Mouse (Mus musculus) adrenal gland, postnatal 14 days (tissue): ENCODE data around the gene Gucd1. TPM values are rescaled to one million over a fixed set of nuclear protein-coding genes. Genes with fewer than 3 reads are reported as not detected.
"Not testable (repeated sequence)": the region's sequence is repeated elsewhere in the genome, so short reads cannot be mapped to it uniquely, and the experiment has no call there.

Source experiments
- DNase-seq: peaks from one replicate; pipeline ENCODE4 v3.0.0; 2021; ENCODE audit warnings: mixed read lengths
- total RNA-seq: library from RNA; stranded (reverse); gene quantifications from 2 replicates; pipeline ENCODE4 v1.2.3, GENCODE M21; 2021

Gene Gucd1
- total RNA-seq, 1 experiment from 2014 or later = 41.0 TPM

DNA sequence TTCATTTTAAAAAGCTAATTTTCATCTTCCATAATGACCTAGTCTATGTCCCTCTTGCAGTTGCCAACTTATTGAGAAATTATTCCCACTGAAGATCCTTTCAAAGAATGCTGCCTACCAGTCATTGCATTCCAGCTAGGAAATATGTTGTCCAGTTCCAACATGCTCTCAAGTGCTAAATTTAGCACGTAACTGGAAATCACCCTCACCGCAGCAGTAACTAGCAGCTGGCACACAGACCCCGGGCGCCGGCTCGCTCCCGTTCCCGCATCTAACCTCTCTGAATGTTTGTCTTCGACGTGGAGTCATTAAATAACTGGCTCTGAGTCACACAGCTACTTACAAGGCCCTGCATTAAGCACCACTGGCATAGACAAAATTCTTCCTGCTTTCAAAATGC, 139.1 kb downstream of the Gucd1 start:
- DNase-seq = no peak

DNA sequence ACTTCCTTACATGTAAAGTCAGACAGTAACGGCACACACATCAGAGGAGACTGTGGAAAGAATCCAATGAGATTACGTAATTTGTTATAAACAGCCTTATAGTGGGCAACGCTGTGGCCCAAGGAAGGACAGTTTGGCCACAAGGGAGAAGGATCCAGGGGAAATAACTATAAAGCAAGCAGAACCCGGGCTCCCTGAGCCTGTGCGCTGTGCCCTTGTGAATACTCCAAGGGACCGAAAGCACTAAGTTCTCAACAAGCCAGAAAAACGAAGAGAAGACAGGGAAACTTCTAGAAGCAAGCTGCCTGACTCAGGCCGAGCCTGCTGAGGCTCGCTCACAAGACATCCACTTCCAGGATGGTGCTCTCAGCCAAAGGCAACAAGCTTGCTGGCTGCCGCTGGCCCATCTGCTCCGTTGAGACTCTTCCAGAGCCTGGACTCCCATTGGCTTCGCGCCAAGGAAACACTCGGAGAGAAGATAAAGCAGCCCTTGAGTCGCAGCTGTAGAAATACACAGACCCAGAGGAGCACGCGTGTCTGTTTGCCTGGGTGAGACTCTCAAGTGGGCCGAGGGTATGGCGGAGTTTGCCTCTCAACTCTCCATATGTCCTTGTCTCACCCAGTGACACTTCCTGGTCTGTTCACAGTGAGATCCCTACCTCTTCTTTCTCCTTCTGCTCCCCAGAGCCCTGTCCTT, 144.0 kb downstream of the Gucd1 start:
- DNase-seq = not testable (repeated sequence)

DNA sequence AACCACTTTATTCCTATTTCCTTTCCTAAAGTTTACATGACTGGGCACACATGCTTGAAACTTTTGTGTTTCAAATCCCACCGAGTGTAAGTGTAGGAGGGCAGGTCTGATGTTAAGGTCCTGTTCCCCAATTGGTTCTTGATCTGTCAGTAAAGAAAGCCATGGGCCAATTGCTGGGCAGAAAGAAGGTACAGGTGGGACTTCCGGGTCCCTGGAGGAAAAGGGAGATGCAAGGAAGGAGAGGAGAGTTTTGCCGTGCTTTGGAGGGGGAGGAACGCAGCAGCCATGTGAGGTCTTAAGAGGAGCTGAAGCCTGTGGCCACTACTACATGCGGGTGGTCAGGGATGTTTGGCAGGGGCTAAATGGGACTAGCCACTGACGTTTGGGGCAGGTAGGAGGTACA, 152.5 kb downstream of the Gucd1 start:
- no peak for DNase-seq

GRCm38 (mm10) chr10:75364796-75365195, 153.0 kb downstream of the Gucd1 start:
- DNase-seq = no peak

DNA sequence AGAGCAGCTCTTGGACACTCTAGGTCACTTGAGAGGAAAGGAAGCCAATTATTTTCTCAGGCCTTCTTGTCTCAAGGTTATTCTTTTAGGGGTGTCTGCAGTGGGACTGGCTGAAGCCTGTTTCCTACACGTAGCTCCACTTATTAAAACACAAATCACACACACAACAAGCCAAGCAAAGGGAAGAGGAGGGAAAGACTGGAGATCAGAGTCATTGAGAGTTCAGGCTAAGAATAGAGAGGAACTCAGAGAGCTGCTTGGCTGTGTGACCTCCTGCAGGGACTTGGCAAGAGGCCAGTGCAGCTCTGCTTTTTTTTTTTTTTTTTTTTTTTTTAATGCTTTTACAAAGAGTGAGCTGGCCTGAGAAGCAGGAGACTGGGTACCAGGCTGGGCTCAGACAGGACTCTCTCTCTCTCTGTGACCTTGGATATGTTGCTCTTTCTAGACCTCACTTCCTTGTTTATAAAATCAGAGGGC, 153.5 kb downstream of the Gucd1 start:
- DNase-seq = peak; percentile 65

DNA sequence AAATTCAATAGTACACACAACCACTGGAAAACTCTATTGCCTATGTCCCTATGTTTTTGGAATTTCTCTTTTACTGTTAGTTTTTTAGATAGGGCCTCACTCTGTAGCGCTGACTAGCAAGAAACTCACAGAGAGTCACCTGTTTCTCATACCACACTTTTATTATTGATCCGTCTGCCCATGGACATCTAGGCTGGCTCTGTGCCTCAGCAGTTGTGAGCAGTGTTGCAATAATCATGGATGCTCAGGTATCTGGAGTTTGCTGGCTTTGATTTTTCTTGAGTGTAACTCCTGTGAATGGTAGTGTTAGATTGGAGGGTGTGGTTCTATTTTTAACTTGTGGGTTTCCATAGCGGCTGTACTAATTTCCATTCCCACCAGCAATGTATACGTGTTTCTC, 162.4 kb downstream of the Gucd1 start:
- no peak for DNase-seq

GRCm38 (mm10) chr10:75353838-75354241, 163.9 kb downstream of the Gucd1 start:
- DNase-seq = not testable (repeated sequence)

DNA sequence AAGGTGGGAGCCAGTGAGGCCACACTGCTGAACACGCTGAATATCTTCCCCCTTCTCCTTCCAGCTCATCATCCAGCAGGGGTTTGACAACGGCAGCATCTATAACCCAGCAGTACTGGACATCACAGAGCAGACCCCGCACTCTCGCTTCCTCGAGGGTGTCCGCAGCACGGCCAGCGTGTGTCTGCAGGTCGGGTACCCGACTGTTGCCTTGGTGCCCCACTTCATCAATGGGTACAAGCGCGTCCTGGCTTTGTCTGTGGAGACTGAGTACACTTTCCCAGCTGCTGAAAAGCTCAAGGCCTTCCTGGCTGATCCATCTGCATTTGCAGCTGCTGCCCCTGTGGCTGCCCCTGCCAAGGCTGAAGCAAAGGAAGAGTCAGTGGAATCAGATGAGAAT, 165.2 kb downstream of the Gucd1 start:
- DNase-seq = no peak

DNA sequence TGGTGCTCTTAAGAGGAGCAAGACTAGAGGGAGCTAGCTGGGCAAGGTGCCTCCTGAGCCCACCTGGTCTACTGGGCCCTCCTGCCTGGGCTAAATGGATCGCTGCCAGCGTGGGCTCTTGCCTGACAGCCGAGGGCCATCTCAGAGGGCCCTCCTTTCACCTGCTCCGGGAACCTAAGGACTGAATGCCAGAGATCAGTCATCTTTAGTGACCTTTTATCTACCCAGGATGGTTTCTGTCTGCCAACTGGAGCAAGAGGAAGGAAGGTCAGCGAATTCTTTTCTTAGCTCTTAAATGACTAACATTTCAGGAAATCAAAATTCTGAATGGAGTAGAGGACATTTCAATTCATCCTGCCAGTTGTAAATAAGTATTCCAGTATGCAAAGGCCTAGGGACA, 167.2 kb downstream of the Gucd1 start:
- no peak for DNase-seq

GRCm38 (mm10) chr10:75345265-75345664, 172.5 kb downstream of the Gucd1 start:
- no peak for DNase-seq

DNA sequence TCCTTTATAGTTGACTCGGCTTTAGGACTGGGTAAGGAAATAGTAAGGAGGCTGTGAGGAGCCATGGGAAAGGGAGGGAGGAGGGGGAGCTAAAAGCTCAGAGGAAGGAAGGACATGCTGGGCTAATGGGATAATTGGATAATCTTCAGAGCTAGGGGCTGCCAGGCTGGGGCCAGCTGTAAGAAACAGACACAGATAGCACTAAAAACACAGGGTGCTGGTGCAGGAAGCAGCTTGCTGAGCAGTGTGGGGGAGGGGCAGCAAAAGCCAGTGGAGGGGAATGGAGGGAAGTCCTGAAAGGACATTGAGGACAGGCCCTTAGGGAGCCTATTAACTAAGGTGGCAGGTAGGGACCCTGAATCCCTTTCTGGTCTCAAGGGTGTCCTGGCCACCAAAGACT, 173.2 kb downstream of the Gucd1 start:
- DNase-seq = not testable (repeated sequence)

- DNase-seq = no peak
These were observed 175.8 kb downstream of the Gucd1 start for GRCm38 (mm10) chr10:75341936-75342335.

GRCm38 (mm10) chr10:75339377-75339776, 178.4 kb downstream of the Gucd1 start:
- DNase-seq = no peak

- no peak for DNase-seq
These were observed 178.9 kb downstream of the Gucd1 start for GRCm38 (mm10) chr10:75338852-75339251.

DNA sequence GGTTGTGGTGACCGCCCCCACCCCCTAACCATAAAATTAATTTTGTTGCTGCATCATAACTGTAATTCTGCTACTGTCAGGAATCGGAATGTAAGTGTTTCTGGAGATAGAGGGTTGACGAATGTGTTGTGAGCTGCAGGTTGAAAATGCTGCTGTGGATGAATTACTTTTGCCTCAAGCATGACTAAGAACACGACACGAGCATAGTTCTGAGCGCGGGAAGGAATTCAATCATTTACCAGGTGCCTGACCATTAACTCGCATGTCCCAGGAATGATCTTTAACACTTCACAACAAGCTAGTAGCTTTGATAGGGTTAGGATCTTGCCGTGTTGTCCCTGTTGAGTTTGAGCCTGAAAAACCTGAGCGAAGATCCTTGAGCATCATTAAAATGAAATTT, 180.5 kb downstream of the Gucd1 start:
- DNase-seq = no peak

DNA sequence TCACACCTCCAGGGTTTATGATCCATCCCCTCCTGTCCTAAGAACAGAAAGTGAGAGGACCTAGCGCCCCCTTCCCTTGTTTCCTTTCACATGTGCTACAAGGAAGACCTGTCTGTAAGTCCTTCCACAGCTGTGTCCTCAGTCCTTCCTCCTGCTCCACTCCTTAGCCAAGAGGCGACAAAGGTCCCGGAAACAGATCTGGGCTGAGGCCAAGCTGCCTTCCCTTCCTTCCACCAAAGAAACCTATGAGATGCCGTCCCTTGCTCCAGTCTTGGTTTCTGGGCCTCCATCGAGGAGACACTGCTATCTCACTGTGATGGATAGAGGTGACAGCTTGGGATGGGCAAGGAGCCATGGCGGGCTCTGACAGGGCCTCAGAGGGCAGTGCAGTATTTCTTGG, 182.7 kb downstream of the Gucd1 start:
- peak; percentile 46 for DNase-seq

GRCm38 (mm10) chr10:75334175-75334574, 183.6 kb downstream of the Gucd1 start:
- peak; percentile 4 for DNase-seq

DNA sequence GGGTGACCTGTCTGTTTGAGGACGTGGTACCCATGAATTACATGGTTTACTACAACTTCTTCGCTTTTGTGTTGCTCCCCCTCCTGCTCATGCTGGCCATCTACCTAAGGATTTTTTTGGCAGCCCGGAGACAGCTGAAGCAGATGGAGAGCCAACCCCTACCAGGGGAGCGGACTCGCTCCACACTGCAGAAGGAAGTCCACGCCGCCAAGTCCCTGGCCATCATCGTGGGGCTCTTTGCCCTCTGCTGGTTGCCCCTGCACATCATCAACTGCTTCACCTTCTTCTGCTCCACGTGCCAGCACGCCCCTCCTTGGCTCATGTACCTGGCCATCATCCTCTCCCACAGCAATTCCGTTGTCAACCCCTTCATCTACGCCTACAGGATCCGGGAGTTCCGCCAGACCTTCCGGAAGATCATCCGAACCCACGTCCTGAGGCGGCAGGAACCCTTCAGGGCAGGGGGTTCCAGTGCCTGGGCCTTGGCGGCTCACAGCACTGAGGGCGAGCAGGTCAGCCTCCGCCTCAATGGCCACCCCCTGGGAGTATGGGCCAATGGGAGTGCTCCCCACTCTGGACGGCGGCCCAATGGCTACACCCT, 184.5 kb downstream of the Gucd1 start:
- no peak for DNase-seq

DNA sequence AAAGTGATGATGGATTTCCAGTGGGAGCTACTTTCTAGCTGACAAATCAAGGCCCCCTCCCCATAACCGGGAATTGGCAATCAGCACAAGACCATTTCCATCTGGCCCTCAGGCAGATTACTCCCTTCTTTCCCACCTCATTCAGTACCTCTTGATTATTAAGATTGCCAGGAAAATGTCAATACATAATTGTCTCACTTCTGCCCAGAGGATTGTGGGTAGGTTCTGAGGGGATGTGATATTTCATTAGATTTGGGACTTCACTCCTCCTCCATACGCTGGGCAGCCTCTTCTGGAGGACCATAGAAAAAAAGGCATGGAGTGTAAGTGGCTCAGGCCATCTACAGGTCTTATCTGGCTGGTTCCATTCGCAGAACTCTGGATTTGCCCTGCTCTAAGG, 185.5 kb downstream of the Gucd1 start:
- DNase-seq = no peak

GRCm38 (mm10) chr10:75328201-75328704, 189.5 kb downstream of the Gucd1 start:
- DNase-seq = no peak

GRCm38 (mm10) chr10:75327081-75327480, 190.7 kb downstream of the Gucd1 start:
- DNase-seq = no peak

DNA sequence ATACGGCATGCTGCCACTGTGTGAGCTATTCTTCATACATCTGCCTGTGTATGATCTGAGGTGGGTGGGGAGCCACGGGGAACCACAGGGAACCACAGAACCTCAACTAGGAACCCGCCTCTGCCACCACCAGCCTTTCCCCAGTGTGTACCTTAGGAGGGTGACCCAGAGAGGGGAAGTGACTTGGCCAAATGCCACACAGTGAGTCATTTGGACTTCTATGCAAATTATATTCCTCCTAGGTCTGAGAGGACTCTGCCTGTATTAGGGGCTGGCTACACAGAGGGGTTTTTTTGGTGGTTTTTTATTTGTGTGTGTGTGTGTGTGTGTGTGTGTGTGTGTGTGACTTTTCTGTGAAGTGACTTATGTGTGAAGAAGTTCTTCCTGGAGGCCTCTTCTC, 191.2 kb downstream of the Gucd1 start:
- peak; percentile 75 for DNase-seq

DNA sequence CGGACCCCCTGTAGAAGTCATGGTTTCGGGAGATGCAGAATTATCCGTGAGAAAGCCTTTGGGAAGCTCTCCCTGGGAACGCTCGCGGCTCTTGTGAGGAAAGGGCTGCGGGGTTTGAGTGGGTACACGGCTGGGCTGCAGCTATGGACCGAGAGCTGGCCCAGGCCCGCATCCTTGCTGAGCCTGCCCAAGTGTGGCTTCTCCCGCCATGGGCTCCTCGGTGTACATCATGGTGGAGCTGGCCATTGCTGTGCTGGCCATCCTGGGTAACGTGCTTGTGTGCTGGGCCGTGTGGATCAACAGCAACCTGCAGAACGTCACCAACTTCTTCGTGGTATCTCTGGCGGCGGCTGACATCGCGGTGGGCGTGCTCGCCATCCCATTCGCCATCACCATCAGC, 192.0 kb downstream of the Gucd1 start:
- DNase-seq = no peak

- no peak for DNase-seq
These were observed 193.4 kb downstream of the Gucd1 start for GRCm38 (mm10) chr10:75324391-75324790.
